Mouse (Mus musculus): ENCODE measurements around the gene Fam214b.

- TF ChIP-seq POLR2A (IDR thresholded peaks at IDR 0.05; ENCODE audit: extremely low read depth, insufficient read depth, low read length) (no peak), CTCF (IDR thresholded peaks at IDR 0.05; ENCODE audit: low read depth, low read length) (no peak)
Measured at GRCm38 (mm10) chr4:43010161-43011038, 35.6 kb downstream of the Fam214b start, which contains the start of gene Fancg.

Data from liver, adult 2 months (tissue).